Mouse (Mus musculus): ENCODE data around the gene Itpripl1.
"Not testable (repeated sequence)": the region's sequence is repeated elsewhere in the genome, so short reads cannot be mapped to it uniquely, and the experiment has no call there.

Gene Itpripl1

GRCm38 (mm10) chr2:127092000-127092399 is 51.2 kb downstream of the Itpripl1 start:
- DNase-seq (ENCODE audit: low spot score in 2 of 2): no peak

- DNase-seq (ENCODE audit: low spot score in 2 of 2): not testable (repeated sequence)
These were observed 53.1 kb downstream of the Itpripl1 start for GRCm38 (mm10) chr2:127090151-127090550.
